Mouse (Mus musculus) brain, embryonic 14.5 days (tissue): ENCODE measurements around the gene Slc27a5.

ENCODE experiments used
- CTCF ChIP-seq: fragments of 200-500 bp; IDR thresholded peaks from 2 replicates; pipeline ENCODE4 v1.5.1; 2012; ENCODE audit warnings: inconsistent platforms, mild to moderate bottlenecking, moderate library complexity, borderline replicate concordance; ENCODE audit not compliant: insufficient read depth, insufficient read length; ENCODE audit errors: extremely low read depth
- POLR2A ChIP-seq: fragments of 200-500 bp; IDR thresholded peaks from 2 replicates; pipeline ENCODE4 v1.6.1; 2012; ENCODE audit warnings: mild to moderate bottlenecking, inconsistent platforms, borderline replicate concordance; ENCODE audit not compliant: poor library complexity, insufficient read depth, insufficient read length, severe bottlenecking; ENCODE audit errors: extremely low read depth

DNA sequence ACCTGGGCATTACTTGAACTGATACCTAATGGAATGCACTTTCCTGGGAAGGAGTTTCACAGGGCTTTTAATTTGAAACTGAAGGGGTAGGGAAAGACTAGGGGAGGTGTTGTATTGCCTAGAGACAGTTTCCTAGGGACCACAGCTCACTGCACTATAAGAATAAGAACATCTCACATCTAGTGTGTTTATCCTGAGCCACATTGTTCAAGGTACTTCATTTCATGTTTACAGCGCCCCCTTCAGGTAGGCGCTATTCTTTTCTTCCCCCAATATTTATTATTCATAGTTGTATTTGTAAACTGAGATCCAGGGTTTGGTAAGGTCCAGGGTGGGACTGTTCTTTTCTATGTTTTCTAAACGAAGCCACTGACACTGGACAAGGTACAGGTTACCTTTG lies 5.8 kb downstream of the Slc27a5 start:
- TF ChIP-seq POLR2A: no peak
- no peak for TF ChIP-seq CTCF
